Mouse (Mus musculus) kidney, adult 2 months (tissue): ENCODE data around the gene Pafah1b1.
A peak's percentile ranks its signal among the peaks of the same experiment; 100 is the strongest.

Source experiments
- CTCF ChIP-seq: fragments of 200-500 bp; conservative IDR thresholded peaks from 2 replicates; pipeline ENCODE4 v1.5.1; 2011; ENCODE audit warnings: low read depth, mild to moderate bottlenecking, control low read depth, low read length, moderate library complexity, mixed read lengths; ENCODE audit not compliant: insufficient read depth, insufficient read length
- POLR2A ChIP-seq: fragments of 200-500 bp; IDR thresholded peaks from one replicate; pipeline ENCODE4 v1.6.1; 2011; ENCODE audit warnings: low read depth, low read length, control low read depth

GRCm38 (mm10) chr11:74634490-74635275 lies 89.8 kb downstream of the Pafah1b1 start:
- TF ChIP-seq CTCF (peak; percentile 87), POLR2A (no peak)
